Mouse (Mus musculus): ENCODE results near the gene Ccdc69.

- TF ChIP-seq GATA1 (IDR thresholded peaks at IDR 0.05; ENCODE audit: borderline replicate concordance, low read length), result no peak
- no peak for TF ChIP-seq FLI1 (IDR thresholded peaks at IDR 0.05; ENCODE audit: low read length)
Measured at GRCm38 (mm10) chr11:55027204-55027855, 50.6 kb downstream of the Ccdc69 start.

Measured in megakaryocyte, embryonic 14.5 days (primary cell).